ENCODE assay signal across 21 mouse cellular contexts in genomic region chr9:82861775-82862430, GRCm38 (mm10). TPM values are rescaled to one million over a fixed set of nuclear protein-coding genes. Genes with fewer than 3 reads are reported as not detected.
A peak's percentile ranks its signal among the peaks of the same experiment; 100 is the strongest.
DNase-seq lines count a peak whose midpoint lies in the region; ATAC-seq and TF ChIP-seq lines count a peak whose summit lies in the region.
"Had no signal": no experiment of that assay in that cellular context is flagged by ENCODE, and none has a peak within 500 bp of the region (broad histone marks: within the 10 kb centered on the region; RNA-seq: fewer than 3 reads in every experiment).

No protein-coding gene starts in this region.

- H3K4me1 ChIP-seq in embryonic facial prominence, embryonic 12.5 days, result no peaks in the 10 kb centered on the region
- H3K4me1 ChIP-seq in embryonic facial prominence, embryonic 10.5 days, result no peaks in the 10 kb centered on the region
- H3K4me1 ChIP-seq in kidney, postnatal 0 days (replicated peaks; ENCODE audit: insufficient read depth, low read length), result no peaks in the 10 kb centered on the region
- H3K4me1 ChIP-seq in kidney, embryonic 14.5 days (ENCODE audit: control insufficient read depth, insufficient read depth, low read length), result no peaks in the 10 kb centered on the region
- H3K4me1 ChIP-seq: kidney, embryonic 15.5 days had no signal

- no peak for DNase-seq in embryonic facial prominence, embryonic 10.5 days (ENCODE audit: low spot score)
- DNase-seq in kidney, postnatal 0 days (ENCODE audit: low spot score), result no peak
- DNase-seq in 3T3-L1 (ENCODE audit: low read depth, low spot score), result peak; percentile 60
- peak; percentile 42 for DNase-seq in fat pad, adult 2 months (ENCODE audit: extremely low read depth, low read depth, low spot score)
- DNase-seq in embryo, embryonic 9.5 days (ENCODE audit: extremely low spot score), result no peak
- DNase-seq: adrenal gland, adult 8-10 months; cerebellum, adult 9-11 months; gastrocnemius, postnatal 25 days; layer of hippocampus, postnatal 36 days; lung, adult 2 months; retina, postnatal 1 day; thymus, adult 2 months had no signal

- no peaks in the 10 kb centered on the region for H3K9me3 ChIP-seq in embryonic facial prominence, embryonic 12.5 days
- H3K9me3 ChIP-seq in embryonic facial prominence, embryonic 10.5 days, result no peaks in the 10 kb centered on the region
- no peaks in the 10 kb centered on the region for H3K9me3 ChIP-seq in kidney, postnatal 0 days (replicated peaks; ENCODE audit: low read length)
- H3K9me3 ChIP-seq in kidney, embryonic 14.5 days (ENCODE audit: control insufficient read depth, low read length), result no peaks in the 10 kb centered on the region
- H3K9me3 ChIP-seq: kidney, embryonic 15.5 days; liver, embryonic 12.5 days had no signal

- no peak overlapping the region for H3K4me2 ChIP-seq in embryonic facial prominence, embryonic 12.5 days (replicated peaks)
- H3K4me2 ChIP-seq in kidney, postnatal 0 days (ENCODE audit: low read length), result no peak overlapping the region
- H3K4me2 ChIP-seq in kidney, embryonic 14.5 days (replicated peaks; ENCODE audit: low read depth, low read length), result no peak overlapping the region
- H3K4me2 ChIP-seq: kidney, embryonic 15.5 days; liver, embryonic 12.5 days; midbrain, embryonic 11.5 days had no signal

- 0 out of 2 replicates have a peak overlapping the region, but pooled peaks have one; percentile 36 for H3K27ac ChIP-seq in embryonic facial prominence, embryonic 12.5 days
- H3K27ac ChIP-seq in embryonic facial prominence, embryonic 10.5 days (replicated peaks), result no peak overlapping the region
- H3K27ac ChIP-seq in kidney, postnatal 0 days, result peak overlapping the region; percentile 42; the same call in 1 of the 2 replicates
- no peak overlapping the region for H3K27ac ChIP-seq in kidney, embryonic 14.5 days (ENCODE audit: low read depth, low read length)
- H3K27ac ChIP-seq: kidney, embryonic 15.5 days; liver, embryonic 12.5 days had no signal

- H3K4me3 ChIP-seq in embryonic facial prominence, embryonic 12.5 days, result no peak overlapping the region
- no peak overlapping the region for H3K4me3 ChIP-seq in embryonic facial prominence, embryonic 10.5 days
- H3K4me3 ChIP-seq in kidney, postnatal 0 days (replicated peaks; ENCODE audit: low read depth, low read length), result no peak overlapping the region
- no peak overlapping the region for H3K4me3 ChIP-seq in kidney, embryonic 14.5 days (ENCODE audit: low read length)
- H3K4me3 ChIP-seq: kidney, embryonic 15.5 days; liver, embryonic 12.5 days had no signal

- no peak for TF ChIP-seq CTCF in kidney, postnatal 0 days (IDR thresholded peaks at IDR 0.05; ENCODE audit: low read depth)

- 75% methylated on average over 3 of the region's 3 CpGs for WGBS in embryonic facial prominence, embryonic 12.5 days
- 85% methylated on average over 3 of the region's 3 CpGs for WGBS in embryonic facial prominence, embryonic 10.5 days
- WGBS in kidney, postnatal 0 days, result 86% methylated on average over 3 of the region's 3 CpGs
- 90% methylated on average over 3 of the region's 3 CpGs for WGBS in kidney, embryonic 14.5 days

- no peak overlapping the region for H3K9ac ChIP-seq in embryonic facial prominence, embryonic 12.5 days
- no peak overlapping the region for H3K9ac ChIP-seq in kidney, postnatal 0 days (ENCODE audit: low read depth, low read length)
- H3K9ac ChIP-seq in kidney, embryonic 14.5 days (ENCODE audit: low read depth, low read length), result no peak overlapping the region
- H3K9ac ChIP-seq: kidney, embryonic 15.5 days; liver, embryonic 12.5 days had no signal

- no peaks in the 10 kb centered on the region for H3K36me3 ChIP-seq in embryonic facial prominence, embryonic 12.5 days
- peaks cover 17% of the 10 kb centered on the region for H3K36me3 ChIP-seq in embryonic facial prominence, embryonic 10.5 days (replicated peaks)
- no peaks in the 10 kb centered on the region for H3K36me3 ChIP-seq in kidney, postnatal 0 days (ENCODE audit: insufficient read depth, low read length)
- H3K36me3 ChIP-seq in kidney, embryonic 14.5 days (ENCODE audit: control insufficient read depth, insufficient read depth, low read length), result no peaks in the 10 kb centered on the region
- H3K36me3 ChIP-seq: kidney, embryonic 15.5 days had no signal

- H3K27me3 ChIP-seq in embryonic facial prominence, embryonic 12.5 days, result no peaks in the 10 kb centered on the region
- H3K27me3 ChIP-seq in embryonic facial prominence, embryonic 10.5 days (replicated peaks; ENCODE audit: low read depth, poor library complexity, severe bottlenecking), result no peaks in the 10 kb centered on the region
- H3K27me3 ChIP-seq in kidney, postnatal 0 days (ENCODE audit: insufficient read depth, low read length), result no peaks in the 10 kb centered on the region
- no peaks in the 10 kb centered on the region for H3K27me3 ChIP-seq in kidney, embryonic 14.5 days (ENCODE audit: control insufficient read depth, insufficient read depth, low read length)
- H3K27me3 ChIP-seq: kidney, embryonic 15.5 days; liver, embryonic 12.5 days had no signal

- no peak for ATAC-seq in embryonic facial prominence, embryonic 12.5 days (ENCODE audit: insufficient number of reproducible peaks, insufficient read depth, low FRiP score, low TSS enrichment)
- no peak for ATAC-seq in kidney, postnatal 0 days (replicated peaks; ENCODE audit: low FRiP score, low read depth)
- ATAC-seq in kidney, embryonic 14.5 days (ENCODE audit: low FRiP score, low TSS enrichment), result no peak
- no peak for ATAC-seq in monocyte, adult 5-6 weeks (replicated peaks; ENCODE audit: insufficient number of reproducible peaks, low FRiP score, low TSS enrichment, poor library complexity, severe bottlenecking)
- ATAC-seq: CD4-positive, CD25-positive, alpha-beta regulatory T cell, adult 4 months; forebrain, embryonic 16.5 days; inflammation-experienced regulatory T-cells, adult 6 months; liver, embryonic 12.5 days had no signal

RNA-seq across cellular contexts. Expression of gene Irak1bp1, which starts 32.6 kb away (rescaled TPM):
- 26.4 and 27.0 TPM in 2 replicates for polyA plus RNA-seq in embryonic facial prominence, embryonic 12.5 days (2016; fragmentation: Nextera tagmentation; extraction: Ambion mirVana)
- 21.1 and 23.0 TPM in 2 replicates for polyA plus RNA-seq in embryonic facial prominence, embryonic 10.5 days (2016; fragmentation: Nextera tagmentation; extraction: Ambion mirVana)
- polyA plus RNA-seq in kidney, postnatal 0 days (2015; fragmentation: Nextera tagmentation; extraction: Ambion mirVana), result 29.4 and 31.8 TPM in 2 replicates
- 23.9 and 31.9 TPM in 2 replicates for polyA plus RNA-seq in kidney, embryonic 14.5 days (2014; fragmentation: Nextera tagmentation; extraction: Ambion mirVana)
- 1.5 TPM in 1 of 3 replicates, not detected in the others for total RNA-seq in monocyte, adult 5-6 weeks (2017)

Comparison
In these comparisons a context has a peak if more than half of its experiments do, and no peak if none do; other contexts are left out.
1. H3K27ac ChIP-seq: peak in embryonic facial prominence, embryonic 12.5 days (single experiment) and kidney, postnatal 0 days (single experiment); none in embryonic facial prominence, embryonic 10.5 days (single experiment) and kidney, embryonic 14.5 days (single experiment).
2. DNase-seq: peak in 3T3-L1 (single experiment) and fat pad, adult 2 months (single experiment); none in embryonic facial prominence, embryonic 10.5 days (single experiment), kidney, postnatal 0 days (single experiment) and embryo, embryonic 9.5 days (single experiment).